Mouse (Mus musculus) inflammation-experienced regulatory T-cells (primary cell): ENCODE data around the gene Fbxo7. TPM values are rescaled to one million over a fixed set of nuclear protein-coding genes. Genes with fewer than 3 reads are reported as not detected.

Experiments
- polyA plus RNA-seq, 2 experiments: library from polyadenylated mRNA; unstranded; fragments of 100-300 nt; shearing (Covaris generic); gene quantifications; one replicate each; pipeline ENCODE4 v1.2.1; 2017

Gene Fbxo7
- polyA plus RNA-seq, result 10 to 100 TPM; 66.0 to 66.5 TPM

GRCm38 (mm10) chr10:86021749-86022473 lies at the start of gene Fbxo7:
TSS of gene Fbxo7 (plus strand) at chr10:86021972.

GRCm38 (mm10) chr10:86011781-86012180 lies 10.0 kb upstream of the Fbxo7 start, which contains the start of gene Bpifc:
TSS of gene Bpifc (minus strand) at chr10:86011895.

Other genes starting within 250 kb of the Fbxo7 start
- gene Pwp1, start 192.5 kb upstream of the Fbxo7 start, polyA plus RNA-seq, result 10 to 100 TPM; 47.4 to 59.1 TPM
- gene Prdm4, start 104.8 kb upstream of the Fbxo7 start, polyA plus RNA-seq, result 10 to 100 TPM; 26.5 to 29.9 TPM
- gene Ascl4, start 94.3 kb upstream of the Fbxo7 start, polyA plus RNA-seq, result not detected
- 100 to 1,000 TPM; 126 to 130 TPM for gene Rtcb, start 64.1 kb upstream of the Fbxo7 start, polyA plus RNA-seq
- 1 to 10 TPM in 1 of 2 experiments, not detected in 1; 1.0 TPM for gene Bpifc, start 10.1 kb upstream of the Fbxo7 start, polyA plus RNA-seq